Mouse (Mus musculus) adrenal gland, postnatal 0 days (tissue): ENCODE data around the gene Gm49342. TPM values are rescaled to one million over a fixed set of nuclear protein-coding genes. Genes with fewer than 3 reads are reported as not detected.

Experiments
- polyA plus RNA-seq: library from polyadenylated mRNA; unstranded; fragments of >200 nt; fragmentation: Nextera tagmentation; extraction: Ambion mirVana; gene quantifications from 2 replicates; pipeline ENCODE4 v1.2.1, GENCODE M21; 2015

The Gm49342 gene
- not detected in 2 replicates for polyA plus RNA-seq

DNA sequence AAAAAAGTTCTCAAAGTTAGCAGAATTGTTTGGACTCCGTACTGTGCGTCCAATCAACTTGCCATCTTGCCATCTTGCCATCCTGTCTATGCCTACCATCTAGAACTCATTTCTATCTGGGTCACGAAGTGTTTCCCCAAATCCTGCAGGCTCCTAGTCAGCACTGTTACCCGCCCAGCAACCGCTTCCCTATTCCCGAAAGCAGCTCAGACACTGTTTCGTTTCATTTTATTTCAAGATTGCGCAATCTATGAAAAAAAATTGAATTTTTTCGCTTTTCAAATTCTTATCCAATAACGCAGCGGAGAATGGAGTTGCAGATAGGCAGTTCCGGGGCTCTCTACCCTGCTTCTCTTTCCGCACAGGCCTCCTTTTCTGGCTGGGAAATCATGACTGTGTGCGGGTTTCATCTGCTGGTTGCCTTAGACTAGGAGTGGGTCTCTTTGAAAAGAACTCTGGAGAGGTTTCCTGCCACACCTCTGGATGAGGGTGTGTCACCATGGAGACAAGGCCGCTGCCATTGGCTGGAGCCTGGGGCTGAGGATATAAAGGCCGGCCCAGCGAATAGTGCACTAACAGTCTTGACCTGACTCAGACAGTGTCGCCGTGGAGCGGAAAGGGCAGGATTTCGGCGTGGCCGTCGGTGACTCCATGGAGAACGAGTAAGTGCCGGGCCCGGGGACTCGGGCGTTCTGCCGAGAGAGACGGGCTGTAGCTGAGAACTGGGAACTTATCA is at the start of gene Gm49342:
Gm49342 (plus strand) TSS at position 586 of the 736 bp plus-strand sequence.

DNA sequence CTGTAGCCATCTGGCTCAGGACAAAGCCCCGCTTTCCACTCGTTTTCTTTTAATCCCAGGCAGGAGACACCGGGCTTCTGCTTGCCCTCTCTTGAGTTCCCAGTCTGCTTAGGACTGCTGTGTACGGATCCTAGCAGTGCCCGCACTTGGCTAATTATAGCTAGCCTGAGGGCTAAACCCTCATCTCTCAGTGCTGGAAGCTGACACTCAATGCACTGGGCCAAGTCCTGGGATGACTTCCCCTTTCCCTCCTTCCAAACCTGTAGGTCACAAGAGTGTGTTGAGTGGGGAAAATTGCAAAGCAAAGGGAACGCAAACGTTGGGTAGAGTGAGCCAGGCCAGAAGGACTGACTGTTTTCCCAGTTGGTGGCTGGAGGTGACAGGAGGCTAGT is 46.9 kb upstream of the Gm49342 start, which contains the start of gene Klhl33:
Klhl33 (minus strand) TSS at position 134 of the 392 bp plus-strand sequence.

DNA sequence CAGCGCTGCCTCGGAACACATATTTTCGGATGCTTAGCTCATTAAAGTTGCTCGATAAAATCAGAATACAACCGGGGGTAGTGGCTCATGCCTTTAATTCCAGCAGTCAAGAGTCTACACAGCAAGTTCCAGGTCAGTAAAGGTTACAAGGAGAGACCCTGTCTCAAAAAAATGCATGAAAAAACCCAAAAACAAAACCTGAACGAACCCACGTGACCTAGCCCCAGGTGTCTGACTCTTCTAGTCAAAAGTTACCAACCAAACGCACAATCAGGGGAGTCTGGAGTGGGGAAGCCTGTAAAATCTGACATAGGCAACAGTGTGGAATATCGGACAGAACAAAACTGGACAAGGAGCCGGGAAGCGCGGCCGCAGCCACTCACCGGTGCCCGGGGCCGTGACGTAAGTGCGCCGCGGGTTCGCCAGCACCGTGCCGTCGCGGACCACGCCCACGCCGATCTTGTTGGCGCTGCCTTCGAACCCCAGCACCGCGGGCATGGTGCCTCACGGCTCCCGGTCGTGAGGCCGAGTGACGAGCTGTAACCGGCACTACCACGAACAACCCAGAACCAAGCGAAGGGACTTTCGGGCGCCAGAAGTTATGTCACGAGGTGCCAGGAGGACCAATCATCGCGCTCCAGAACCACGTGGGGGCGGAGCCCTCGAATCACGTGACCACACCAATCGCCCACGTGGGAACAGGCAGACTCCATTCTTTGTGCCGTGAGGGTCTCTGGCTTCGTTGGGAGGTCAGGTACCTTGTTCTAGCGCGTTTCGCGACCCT is 19.8 kb upstream of the Gm49342 start, which contains the start of the genes Osgep and Apex1:
Osgep (minus strand) TSS at position 613 of the 784 bp plus-strand sequence.
Apex1 (plus strand) TSS at position 688 of the 784 bp plus-strand sequence.

GRCm38 (mm10) chr14:50930754-50931492 is 13.4 kb upstream of the Gm49342 start, which contains the start of the genes Pip4p1 and Pnp:
Gene Pip4p1 (minus strand): TSS chr14:50930856.
Gene Pnp (plus strand): TSS chr14:50931082.

GRCm38 (mm10) chr14:50955942-50956508 is 11.7 kb downstream of the Gm49342 start, which contains the start of gene Pnp2:
Gene Pnp2 (plus strand): TSS chr14:50955992.

DNA sequence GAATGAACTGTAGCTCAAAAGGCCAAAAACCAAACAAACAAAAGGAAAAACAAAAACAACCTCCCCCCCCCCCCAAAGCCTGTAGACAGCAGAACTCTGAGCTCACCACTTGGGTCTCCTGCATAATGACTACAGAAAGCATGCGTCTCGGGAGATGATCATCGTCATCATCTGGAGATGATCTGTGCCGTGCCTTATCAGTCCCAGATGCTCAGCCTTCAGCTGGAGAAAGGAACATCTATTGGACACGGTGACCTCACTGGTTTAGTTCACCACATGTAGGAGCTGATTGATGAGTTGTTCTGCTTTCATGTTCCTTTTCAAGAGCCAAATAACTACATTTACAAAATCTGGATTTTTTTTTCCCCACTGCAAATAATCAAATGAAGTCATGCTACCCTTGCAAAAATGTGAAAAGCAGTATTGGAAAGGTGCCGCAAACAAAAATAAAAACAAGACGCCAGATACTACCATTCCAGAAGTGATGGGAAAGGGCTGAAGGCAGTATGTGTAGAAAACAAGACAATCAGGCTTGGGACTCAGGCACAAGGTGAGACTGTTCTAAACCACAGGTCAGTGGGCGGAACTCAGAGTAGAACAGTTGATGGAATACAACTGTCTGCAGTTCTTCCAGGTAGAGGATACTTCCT is 63.0 kb downstream of the Gm49342 start, which contains the start of gene Rnase10:
Rnase10 (plus strand) TSS at position 600 of the 650 bp plus-strand sequence.

Other genes with a start within 250 kb of the Gm49342 start
- gene Olfr748, start 237.1 kb upstream of the Gm49342 start, polyA plus RNA-seq, result not detected in 2 replicates
- not detected in 2 replicates for gene Olfr749, start 199.4 kb upstream of the Gm49342 start, polyA plus RNA-seq
- 64.9 and 67.5 TPM in 2 replicates for gene Ttc5, start 159.0 kb upstream of the Gm49342 start, polyA plus RNA-seq
- gene Ccnb1ip1, start 136.8 kb upstream of the Gm49342 start, polyA plus RNA-seq, result 0.08 TPM in 1 of 2 replicates, not detected in the other
- gene Parp2, start 136.7 kb upstream of the Gm49342 start, polyA plus RNA-seq, result 33.6 and 39.5 TPM in 2 replicates
- gene Tep1, start 74.0 kb upstream of the Gm49342 start, polyA plus RNA-seq, result 9.4 and 9.5 TPM in 2 replicates
- gene Klhl33, start 47.0 kb upstream of the Gm49342 start, polyA plus RNA-seq, result 0.36 and 0.57 TPM in 2 replicates
- gene Osgep, start 19.6 kb upstream of the Gm49342 start, polyA plus RNA-seq, result 84.0 and 97.5 TPM in 2 replicates
- 143 and 189 TPM in 2 replicates for gene Apex1, start 19.5 kb upstream of the Gm49342 start, polyA plus RNA-seq
- gene Pip4p1, start 13.7 kb upstream of the Gm49342 start, polyA plus RNA-seq, result 42.4 and 54.4 TPM in 2 replicates
- gene Pnp, start 13.4 kb upstream of the Gm49342 start, polyA plus RNA-seq, result 71.4 and 77.7 TPM in 2 replicates
- gene Pnp2, start 11.5 kb downstream of the Gm49342 start, polyA plus RNA-seq, result 2.2 and 2.8 TPM in 2 replicates
- gene Rnase10, start 63.2 kb downstream of the Gm49342 start, polyA plus RNA-seq, result 0.25 TPM in 1 of 2 replicates, not detected in the other
- not detected in 2 replicates for gene Rnase9, start 97.4 kb downstream of the Gm49342 start, polyA plus RNA-seq
- gene Rnase11, start 105.6 kb downstream of the Gm49342 start, polyA plus RNA-seq, result not detected in 2 replicates
- gene Rnase12, start 113.1 kb downstream of the Gm49342 start, polyA plus RNA-seq, result 1.4 and 1.9 TPM in 2 replicates
- gene Olfr750, start 129.9 kb downstream of the Gm49342 start, polyA plus RNA-seq, result 0.03 and 0.05 TPM in 2 replicates
- 122 and 245 TPM in 2 replicates for gene Rnase4, start 146.6 kb downstream of the Gm49342 start, polyA plus RNA-seq
- 14.8 and 20.1 TPM in 2 replicates for gene Ang, start 146.6 kb downstream of the Gm49342 start, polyA plus RNA-seq
- 0.08 TPM in 1 of 2 replicates, not detected in the other for gene Eddm3b, start 169.9 kb downstream of the Gm49342 start, polyA plus RNA-seq
- 0.99 and 1.6 TPM in 2 replicates for gene Rnase6, start 179.4 kb downstream of the Gm49342 start, polyA plus RNA-seq
- 2.3 and 3.7 TPM in 2 replicates for gene Rnase1, start 202.3 kb downstream of the Gm49342 start, polyA plus RNA-seq
- not detected in 2 replicates for gene Rnase2b, start 217.7 kb downstream of the Gm49342 start, polyA plus RNA-seq